ENCODE assay signal across 8 mouse cellular contexts in genomic region chr3:116712436-116712881, GRCm38 (mm10). TPM values are rescaled to one million over a fixed set of nuclear protein-coding genes. Genes with fewer than 3 reads are reported as not detected.
DNase-seq lines count a peak whose midpoint lies in the region; ATAC-seq and TF ChIP-seq lines count a peak whose summit lies in the region.

TSS of gene Slc35a3 (minus strand) at chr3:116712831.

- H3K36me3 ChIP-seq in G1E (replicated peaks), result peaks cover 3% of the 10 kb centered on the region
- no peaks in the 10 kb centered on the region for H3K36me3 ChIP-seq in embryonic facial prominence, embryonic 15.5 days
- no peaks in the 10 kb centered on the region for H3K36me3 ChIP-seq in hindbrain, embryonic 11.5 days (ENCODE audit: control insufficient read depth, insufficient read depth, low read length)
- H3K36me3 ChIP-seq in neural tube, embryonic 13.5 days, result no peaks in the 10 kb centered on the region

- no peak for ATAC-seq in G1E (ENCODE audit: extremely low read depth, insufficient number of reproducible peaks, low FRiP score, poor library complexity, severe bottlenecking)
- ATAC-seq in embryonic facial prominence, embryonic 15.5 days (ENCODE audit: insufficient number of reproducible peaks, low FRiP score, low TSS enrichment, low read depth), result peak; percentile 21; the same call in 1 of the 2 replicates
- ATAC-seq in hindbrain, embryonic 11.5 days (ENCODE audit: low FRiP score), result peak; percentile 41
- peak; percentile 8; the same call in 1 of the 2 replicates for ATAC-seq in neural tube, embryonic 13.5 days (ENCODE audit: low read depth)

- H3K4me1 ChIP-seq in G1E (ENCODE audit: insufficient read depth, low read depth, low read length), result peaks cover 39% of the 10 kb centered on the region
- H3K4me1 ChIP-seq in embryonic facial prominence, embryonic 15.5 days, result peaks cover 10% of the 10 kb centered on the region
- 0 out of 2 replicates have a peak, but pooled peaks cover 3% of the 10 kb centered on the region for H3K4me1 ChIP-seq in hindbrain, embryonic 11.5 days (replicated peaks; ENCODE audit: control insufficient read depth, insufficient read depth, low read length)
- peaks cover 16% of the 10 kb centered on the region for H3K4me1 ChIP-seq in neural tube, embryonic 13.5 days (replicated peaks)

- H3K27me3 ChIP-seq in G1E (ENCODE audit: insufficient read depth, low read length), result no peaks in the 10 kb centered on the region
- H3K27me3 ChIP-seq in embryonic facial prominence, embryonic 15.5 days, result no peaks in the 10 kb centered on the region
- peaks cover 3% of the 10 kb centered on the region; the same call in 1 of the 2 replicates for H3K27me3 ChIP-seq in hindbrain, embryonic 11.5 days (ENCODE audit: control insufficient read depth, insufficient read depth, low read length)
- peaks cover 9% of the 10 kb centered on the region; the same call in 1 of the 2 replicates for H3K27me3 ChIP-seq in neural tube, embryonic 13.5 days

- WGBS in embryonic facial prominence, embryonic 15.5 days, result 2% methylated on average over 8 of the region's 8 CpGs
- 3% methylated on average over 8 of the region's 8 CpGs for WGBS in hindbrain, embryonic 11.5 days
- 3% methylated on average over 8 of the region's 8 CpGs for WGBS in neural tube, embryonic 13.5 days

- H3K27ac ChIP-seq in embryonic facial prominence, embryonic 15.5 days (replicated peaks), result peak within 1 kb of the TSS; percentile 78
- peak within 1 kb of the TSS; percentile 42; the same call in 1 of the 2 replicates for H3K27ac ChIP-seq in hindbrain, embryonic 11.5 days (ENCODE audit: low read depth, low read length)
- peak within 1 kb of the TSS; percentile 55 for H3K27ac ChIP-seq in neural tube, embryonic 13.5 days (replicated peaks)

- H3K4me3 ChIP-seq in G1E (ENCODE audit: low read depth, low read length), result peak within 1 kb of the TSS; percentile 97
- H3K4me3 ChIP-seq in embryonic facial prominence, embryonic 15.5 days (replicated peaks), result peak within 1 kb of the TSS; percentile 97
- peak within 1 kb of the TSS; percentile 68 for H3K4me3 ChIP-seq in hindbrain, embryonic 11.5 days (ENCODE audit: low read depth, low read length)
- peak within 1 kb of the TSS; percentile 84 for H3K4me3 ChIP-seq in neural tube, embryonic 13.5 days

- H3K9ac ChIP-seq in embryonic facial prominence, embryonic 15.5 days, result peak within 1 kb of the TSS; percentile 91
- H3K9ac ChIP-seq in hindbrain, embryonic 11.5 days (ENCODE audit: low read depth, low read length), result peak within 1 kb of the TSS; percentile 71
- H3K9ac ChIP-seq in neural tube, embryonic 13.5 days, result peak within 1 kb of the TSS; percentile 91

- no peaks in the 10 kb centered on the region for H3K9me3 ChIP-seq in G1E (replicated peaks)
- H3K9me3 ChIP-seq in embryonic facial prominence, embryonic 15.5 days (replicated peaks), result no peaks in the 10 kb centered on the region
- no peaks in the 10 kb centered on the region for H3K9me3 ChIP-seq in hindbrain, embryonic 11.5 days (ENCODE audit: control insufficient read depth, low read length)
- H3K9me3 ChIP-seq in neural tube, embryonic 13.5 days, result no peaks in the 10 kb centered on the region

- TF ChIP-seq CTCF in G1E (IDR thresholded peaks at IDR 0.05; ENCODE audit: low read depth, low read length), result no peak

- peak within 1 kb of the TSS; percentile 73 for H3K4me2 ChIP-seq in embryonic facial prominence, embryonic 15.5 days (replicated peaks)
- peak within 1 kb of the TSS; percentile 89 for H3K4me2 ChIP-seq in hindbrain, embryonic 11.5 days (replicated peaks; ENCODE audit: low read depth, low read length)
- H3K4me2 ChIP-seq in neural tube, embryonic 13.5 days, result peak within 1 kb of the TSS; percentile 63

- intact Hi-C loops in left cerebral cortex, postnatal 4 days (cut with DNase I), result no loop called here

- DNase-seq in heart, adult 18-20 months, result peak in 1 of 2 experiments; percentile 79
- DNase-seq in heart, adult 11 months, result no peak
- DNase-seq in G1E (ENCODE audit: low spot score), result no peak
- no peak for DNase-seq in hindbrain, embryonic 11.5 days (ENCODE audit: low spot score)
- DNase-seq in left cerebral cortex, postnatal 4 days, result peak; percentile 7
- no peak for DNase-seq in frontal cortex, postnatal 14 days (ENCODE audit: low spot score in 2 of 2)

RNA-seq across cellular contexts. Expression of gene Slc35a3, which starts in this region (rescaled TPM):
- 10 to 100 TPM; 10.7 to 11.1 TPM for total RNA-seq in heart, adult 18-20 months (2021)
- total RNA-seq in G1E (2014; fragmentation: Nextera tagmentation) (52.6 and 54.6 TPM in 2 replicates), G1E (2017) (56.8 and 60.9 TPM in 2 replicates)
- 11.3 and 13.4 TPM in 2 replicates for polyA plus RNA-seq in G1E (2012)
- 11.0 and 12.1 TPM in 2 replicates for polyA plus RNA-seq in embryonic facial prominence, embryonic 15.5 days (2015; fragmentation: Nextera tagmentation; extraction: Ambion mirVana)
- polyA plus RNA-seq in hindbrain, embryonic 11.5 days (2014; fragmentation: Nextera tagmentation; extraction: Ambion mirVana), result 7.7 and 8.3 TPM in 2 replicates
- total RNA-seq in left cerebral cortex, postnatal 4 days (2021), result 10 to 100 TPM; 14.6 to 15.8 TPM
- polyA plus RNA-seq in neural tube, embryonic 13.5 days (2015; fragmentation: Nextera tagmentation; extraction: Ambion mirVana), result 7.9 and 8.7 TPM in 2 replicates
